Mouse (Mus musculus): Measurements from ENCODE around the gene Hmga2.
"Not testable (repeated sequence)": the region's sequence is repeated elsewhere in the genome, so short reads cannot be mapped to it uniquely, and the experiment has no call there.

Hmga2 gene

DNA sequence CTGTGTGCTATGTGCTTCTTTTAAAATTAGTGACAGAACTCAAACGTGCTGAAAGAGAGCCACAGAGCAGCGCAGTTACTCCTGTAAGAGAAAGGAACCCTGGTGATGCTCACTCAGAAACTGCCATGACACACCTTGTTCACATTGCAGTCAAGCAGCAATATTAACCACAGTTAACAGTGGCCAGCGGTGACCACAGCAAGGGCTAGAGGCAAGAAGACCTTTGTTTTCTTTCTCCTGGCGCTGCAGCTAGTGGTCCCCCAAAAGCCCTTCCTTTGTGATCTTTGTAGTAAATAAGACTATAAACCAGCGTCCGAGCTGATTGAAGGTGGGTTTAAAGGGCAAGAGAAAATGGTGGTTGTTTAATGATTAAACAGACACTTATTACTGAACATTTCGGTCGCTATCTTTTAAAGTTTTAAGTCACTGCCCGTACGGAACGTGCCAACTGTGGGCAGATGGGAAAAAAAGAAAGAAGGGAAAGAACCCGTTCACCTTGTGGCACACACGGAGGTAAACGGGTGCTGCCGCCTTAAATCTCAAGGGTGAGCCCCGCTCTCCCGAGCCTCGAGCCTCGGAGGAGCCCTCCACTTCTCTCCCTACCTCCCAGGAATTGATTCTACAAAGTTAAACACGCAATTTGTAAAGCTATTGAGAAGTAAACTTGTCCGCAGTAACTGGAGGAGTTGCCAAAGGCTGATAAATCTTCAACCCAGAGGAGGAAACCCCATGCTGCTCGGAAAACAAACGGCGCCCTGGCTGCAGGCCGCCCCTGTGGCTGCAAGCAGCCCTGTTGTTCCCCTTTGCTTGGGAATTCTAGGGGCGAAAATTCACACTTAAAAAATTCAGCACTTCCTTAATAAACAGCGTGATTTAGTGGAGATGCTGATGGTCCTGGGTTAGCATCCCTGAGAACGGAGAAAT, 85.1 kb downstream of the Hmga2 start:
- no peak for DNase-seq

- no peak for DNase-seq
These were observed 86.6 kb downstream of the Hmga2 start for GRCm38 (mm10) chr10:120389707-120390106.

- no peak for DNase-seq
These were observed 87.3 kb downstream of the Hmga2 start for GRCm38 (mm10) chr10:120388966-120389365.

- no peak for DNase-seq
These were observed 87.8 kb downstream of the Hmga2 start for GRCm38 (mm10) chr10:120388400-120388871.

- no peak for DNase-seq
These were observed 89.2 kb downstream of the Hmga2 start for GRCm38 (mm10) chr10:120387105-120387504.

DNA sequence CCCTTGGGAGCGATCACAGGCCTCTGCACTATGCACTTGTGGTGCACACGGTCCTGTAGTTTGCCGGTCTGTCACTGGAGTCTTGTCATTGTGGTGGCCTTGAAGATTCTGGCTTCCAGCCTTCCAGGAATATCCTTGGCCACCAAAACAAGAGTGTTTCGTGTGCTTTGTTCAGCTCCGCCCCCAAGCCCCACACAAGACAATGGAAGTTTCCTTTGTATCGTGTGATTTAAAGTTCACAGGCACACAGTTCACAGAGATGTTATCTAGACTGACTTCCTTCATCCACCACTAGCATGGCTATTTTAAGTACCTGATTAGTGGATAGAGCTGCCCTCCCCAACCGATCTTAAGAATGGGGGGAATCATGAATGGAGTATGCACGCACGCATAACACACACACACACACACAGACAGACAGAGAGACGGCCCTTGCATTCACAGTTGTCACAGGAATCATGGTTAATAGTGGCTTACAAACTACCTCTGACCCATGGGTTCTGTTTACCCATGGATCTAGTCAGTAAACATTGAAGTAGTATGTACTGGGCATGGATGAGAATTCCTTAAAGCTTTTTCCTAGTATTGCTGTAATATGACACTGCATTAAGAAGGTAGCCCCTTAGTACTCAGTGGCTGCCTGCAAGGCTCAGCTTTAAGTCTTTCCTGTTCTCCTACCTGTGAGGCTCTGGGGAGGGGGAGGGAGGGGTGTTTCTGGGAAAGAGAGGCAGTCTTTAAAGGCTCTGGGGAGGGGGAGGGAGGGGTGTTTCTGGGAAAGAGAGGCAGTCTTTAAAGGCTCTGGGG, 91.3 kb downstream of the Hmga2 start:
- DNase-seq = no peak

GRCm38 (mm10) chr10:120384040-120384439, 92.2 kb downstream of the Hmga2 start:
- no peak for DNase-seq

GRCm38 (mm10) chr10:120377795-120378194, 98.5 kb downstream of the Hmga2 start:
- DNase-seq = no peak

GRCm38 (mm10) chr10:120377327-120377752, 98.9 kb downstream of the Hmga2 start:
- no peak for DNase-seq

DNA sequence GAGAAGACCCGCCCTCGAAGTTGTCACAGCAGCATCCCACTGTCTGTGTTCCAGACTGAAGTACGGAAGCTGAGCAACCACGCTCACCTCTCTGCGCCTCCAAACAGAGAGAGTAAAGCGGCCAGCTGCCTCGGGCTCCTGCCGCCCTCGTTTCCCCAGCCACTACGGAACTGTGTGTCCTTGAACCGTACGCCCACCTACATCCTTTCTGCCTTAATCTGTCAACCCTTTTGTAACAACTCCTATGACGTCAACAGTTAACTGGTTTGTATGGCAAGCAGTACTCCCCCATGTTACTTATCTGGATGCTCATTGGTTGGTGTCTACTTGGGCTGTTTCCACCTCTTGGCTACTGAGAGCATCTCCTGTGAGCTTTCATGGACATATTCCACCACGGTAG, 100.8 kb downstream of the Hmga2 start:
- DNase-seq = no peak

DNA sequence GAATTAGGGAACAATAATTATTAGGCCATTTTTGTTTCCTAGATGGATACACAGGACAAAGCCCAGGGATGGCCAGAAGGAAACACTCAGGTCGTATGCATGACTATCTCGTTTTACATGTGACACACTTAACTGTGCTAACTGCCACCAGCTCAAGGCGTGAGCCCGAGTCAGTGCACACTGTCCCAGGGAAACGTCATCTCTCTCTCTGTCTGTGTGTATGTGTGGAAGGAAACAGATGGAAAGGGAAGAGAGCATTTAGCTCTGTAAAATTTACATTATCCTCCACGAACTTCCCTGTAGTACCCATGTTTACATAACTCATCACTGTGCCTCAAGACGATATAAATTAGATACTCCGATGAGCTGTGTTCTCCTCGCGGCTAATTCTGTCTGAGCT, 105.1 kb downstream of the Hmga2 start:
- no peak for DNase-seq

DNA sequence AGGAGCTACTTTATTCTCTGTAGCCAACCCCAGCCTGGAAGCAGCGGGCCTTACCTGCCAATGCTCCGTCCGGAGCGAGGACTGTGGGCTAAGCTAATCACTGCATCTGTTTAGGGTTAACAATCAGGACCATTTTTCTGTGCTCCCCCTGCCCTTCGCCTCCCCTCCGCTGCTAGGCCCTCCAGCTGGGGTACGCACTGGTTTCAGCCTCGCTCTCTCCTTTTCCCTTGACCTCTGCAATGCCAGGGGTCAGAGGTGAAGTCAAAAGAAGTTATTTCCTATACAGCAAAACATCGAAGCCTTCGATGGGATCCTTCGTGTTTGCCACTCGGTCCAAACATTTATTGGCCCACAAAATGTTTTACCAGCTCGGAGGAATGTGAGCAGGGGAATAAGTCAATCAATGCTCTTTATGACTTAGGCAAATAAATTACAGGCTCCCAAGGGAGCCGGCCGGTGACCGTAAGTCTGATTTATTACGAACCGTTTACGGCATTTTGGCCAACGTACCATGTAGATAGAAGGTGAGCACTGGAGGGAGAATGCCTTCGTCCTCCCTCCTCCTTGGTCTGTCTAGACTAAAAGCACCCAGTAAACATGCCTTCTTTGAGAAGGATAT, 107.0 kb downstream of the Hmga2 start:
- DNase-seq = no peak

DNA sequence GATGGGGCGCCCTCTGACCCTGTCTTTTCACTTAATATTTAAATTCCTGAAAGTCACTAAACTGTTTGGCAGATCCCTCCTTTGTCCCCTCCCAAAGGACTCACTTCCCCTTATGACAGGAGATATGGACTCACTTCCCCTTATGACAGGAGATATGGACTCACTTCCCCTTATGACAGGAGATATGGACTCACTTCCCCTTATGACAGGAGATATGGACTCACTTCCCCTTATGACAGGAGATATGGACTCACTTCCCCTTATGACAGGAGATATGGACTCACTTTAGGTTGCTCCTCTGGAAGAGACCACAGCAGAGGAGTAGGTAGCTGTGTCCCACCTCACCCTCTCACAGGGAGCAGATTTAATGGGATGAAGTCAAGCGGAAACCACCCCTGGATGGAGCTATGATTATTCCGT, 110.1 kb downstream of the Hmga2 start:
- DNase-seq = not testable (repeated sequence)

DNA sequence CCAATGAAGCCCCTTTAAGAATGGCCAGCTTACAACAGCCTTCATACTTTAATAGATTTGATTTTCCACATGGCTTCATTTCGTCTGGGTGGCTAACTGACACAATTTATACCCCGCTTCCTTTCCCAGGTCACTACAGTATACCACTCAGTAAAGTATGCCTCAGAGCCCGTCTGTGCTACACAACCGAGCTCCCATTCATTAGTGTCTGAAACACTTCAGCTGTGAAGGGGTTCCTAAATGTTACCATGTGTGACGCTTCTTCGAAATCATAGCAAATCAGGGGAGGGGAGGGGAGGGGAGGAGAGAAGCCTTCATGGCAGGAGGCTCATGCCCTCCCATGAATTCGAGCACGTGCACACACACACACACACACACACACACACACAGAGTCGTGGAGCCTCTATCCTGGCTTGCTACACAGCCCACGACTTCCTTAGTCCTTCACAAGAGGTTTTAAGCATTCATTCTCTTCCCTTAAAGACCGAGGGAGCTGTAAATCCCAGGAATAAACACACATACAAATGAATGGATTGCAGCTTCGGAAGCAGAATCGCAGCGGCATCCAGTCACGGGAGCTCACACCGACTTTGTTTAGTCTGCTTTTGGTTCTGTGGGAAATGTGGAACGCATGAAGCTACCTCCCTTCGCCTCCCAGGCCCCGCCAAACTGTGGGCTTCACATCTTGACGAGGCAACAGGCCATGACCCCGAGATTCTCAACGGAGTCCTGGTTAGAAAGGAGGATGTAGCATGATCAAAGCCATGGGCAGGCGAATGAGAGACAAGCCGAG, 110.7 kb downstream of the Hmga2 start:
- DNase-seq = no peak

DNA sequence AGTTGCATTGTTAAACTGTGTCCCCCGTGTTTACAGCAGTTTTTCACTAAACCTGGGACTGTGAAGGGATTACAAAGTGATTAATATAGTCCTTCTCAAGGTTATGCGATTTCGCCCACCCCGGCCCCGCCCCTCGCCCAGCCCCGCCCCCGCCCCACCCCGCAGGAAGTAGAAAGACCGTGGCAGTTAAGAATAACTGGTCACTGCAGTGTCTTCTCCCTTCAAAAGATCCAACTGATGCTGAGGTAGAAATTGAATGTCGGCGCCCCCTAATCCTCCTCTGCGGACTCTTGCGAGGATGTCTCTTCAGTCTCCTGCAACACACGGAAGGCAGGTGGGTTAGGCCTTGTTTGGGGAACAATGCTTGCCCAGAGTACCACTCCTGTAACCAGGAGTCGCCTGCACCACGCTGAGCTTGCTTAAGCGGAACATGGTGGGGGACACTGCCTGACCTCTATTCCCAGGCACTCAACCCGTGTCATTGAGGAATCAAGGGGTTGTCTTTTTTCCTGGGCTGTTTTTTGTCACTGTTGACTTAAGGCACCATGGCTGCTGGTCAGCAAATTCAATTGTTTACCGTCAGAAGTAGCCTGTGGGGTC, 112.2 kb downstream of the Hmga2 start:
- DNase-seq = no peak

- not testable (repeated sequence) for DNase-seq
These were observed 112.8 kb downstream of the Hmga2 start for GRCm38 (mm10) chr10:120363298-120363982.

GRCm38 (mm10) chr10:120354523-120355030, 121.7 kb downstream of the Hmga2 start:
- DNase-seq = no peak

- no peak for DNase-seq
These were observed 130.9 kb downstream of the Hmga2 start for GRCm38 (mm10) chr10:120345325-120345724.

GRCm38 (mm10) chr10:120344558-120345318, 131.5 kb downstream of the Hmga2 start:
- DNase-seq = no peak

DNA sequence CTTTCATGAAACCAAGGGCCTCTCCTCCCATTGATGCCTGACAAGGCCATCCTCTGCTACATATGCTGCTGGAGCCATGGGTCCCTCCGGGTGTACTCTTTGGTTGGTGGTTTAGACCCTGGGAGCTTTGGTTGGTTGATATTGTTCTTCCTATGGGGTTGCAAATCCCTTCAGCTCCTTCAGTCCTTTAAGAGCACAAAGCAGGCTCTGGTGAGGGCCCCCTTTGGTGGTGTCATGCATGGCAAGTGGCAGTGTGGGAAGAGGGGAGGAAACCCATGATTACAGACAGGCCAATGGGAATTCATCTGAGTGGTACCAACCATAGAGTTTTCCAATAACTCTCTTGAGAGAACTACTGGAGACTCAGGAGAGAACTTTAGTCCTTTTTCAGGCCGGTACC, 136.4 kb downstream of the Hmga2 start:
- not testable (repeated sequence) for DNase-seq

Measured in thymus, postnatal 14 days (tissue).